Mouse (Mus musculus): ENCODE measurements around the gene Lsm7.

Gene Lsm7

DNA sequence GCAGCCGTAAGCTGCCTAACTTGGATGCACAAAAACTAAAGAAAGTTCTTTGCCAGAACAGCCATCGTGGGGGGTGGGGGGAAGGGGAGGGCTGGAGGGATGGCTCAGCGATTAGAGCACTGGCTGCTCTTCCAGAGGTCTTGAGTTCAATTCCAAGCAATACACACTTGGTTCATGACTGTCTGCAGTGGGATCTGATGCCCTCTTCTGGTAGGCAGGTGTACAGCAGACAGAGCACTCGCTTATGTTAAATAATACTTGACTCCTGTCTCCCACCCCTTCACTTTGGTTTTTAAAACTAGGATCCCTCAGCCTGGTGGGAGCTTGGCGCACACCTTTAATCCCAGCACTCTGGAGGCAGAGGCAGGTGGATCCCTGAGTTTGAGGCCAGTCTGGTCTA lies 21.0 kb upstream of the Lsm7 start:
- peak; percentile 74 to 80 for DNase-seq

DNA sequence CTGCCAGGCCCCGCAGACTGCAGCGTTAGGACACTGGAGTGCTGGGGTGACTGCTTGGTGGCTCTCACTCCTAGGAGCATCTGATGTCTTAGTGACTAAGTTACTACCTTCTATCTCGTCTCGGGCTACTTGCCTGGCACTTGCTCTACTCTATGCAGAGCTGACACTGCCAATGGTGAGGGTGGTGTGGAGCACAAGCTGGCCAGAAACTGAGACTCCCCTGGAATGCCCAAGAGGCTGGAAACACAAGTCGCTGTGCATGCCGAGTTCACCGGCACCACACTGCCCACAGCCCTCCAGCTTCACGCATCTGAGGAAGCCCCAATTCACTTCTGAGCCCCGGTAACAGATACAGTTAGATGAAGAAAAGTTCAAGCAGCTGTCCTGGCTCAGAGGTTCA lies 19.0 kb upstream of the Lsm7 start:
- DNase-seq = no peak

DNA sequence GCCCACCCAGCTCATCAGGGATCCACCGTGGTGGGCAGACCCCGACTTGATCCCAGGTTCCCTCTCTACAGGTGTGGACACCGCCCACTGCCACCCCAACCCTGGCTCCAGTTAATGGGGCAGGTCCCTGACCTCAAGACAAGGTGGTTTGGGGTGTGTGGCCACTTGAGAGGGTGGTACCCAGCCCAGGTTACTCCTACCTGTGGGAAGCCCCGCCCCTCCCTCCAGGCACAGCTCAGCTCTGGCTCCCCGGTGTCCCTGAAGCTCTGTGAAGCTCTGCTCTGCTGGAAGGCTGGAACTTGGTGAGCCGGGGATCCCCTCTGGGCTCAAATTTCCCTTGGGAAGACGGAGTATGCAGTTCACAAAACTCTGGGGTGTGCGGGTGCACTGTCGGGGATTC lies 16.6 kb upstream of the Lsm7 start, which contains the start of gene Tmprss9:
TSS of gene Tmprss9 (plus strand) at position 268 of the 400 bp plus-strand sequence.
- DNase-seq = no peak

DNA sequence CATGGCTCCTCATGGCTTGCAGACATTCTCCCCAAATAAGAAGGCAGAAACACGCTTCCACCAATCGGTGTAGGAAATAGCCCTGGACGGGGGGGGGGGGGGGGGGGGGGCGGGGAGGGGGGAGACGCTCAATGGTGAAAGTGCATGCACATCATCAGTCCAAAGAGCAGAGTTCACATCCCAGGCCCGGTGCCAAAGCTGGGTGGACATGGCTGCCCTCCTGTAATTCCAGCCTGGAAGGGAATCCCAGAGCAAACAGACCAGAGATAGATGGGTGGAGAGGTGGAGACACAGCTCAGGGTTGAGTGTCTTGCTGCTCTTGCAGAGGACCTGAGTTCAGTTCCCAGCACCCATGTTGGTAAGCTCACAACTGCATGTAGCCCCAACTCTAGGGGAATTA lies 16.0 kb upstream of the Lsm7 start:
- no peak for DNase-seq

DNA sequence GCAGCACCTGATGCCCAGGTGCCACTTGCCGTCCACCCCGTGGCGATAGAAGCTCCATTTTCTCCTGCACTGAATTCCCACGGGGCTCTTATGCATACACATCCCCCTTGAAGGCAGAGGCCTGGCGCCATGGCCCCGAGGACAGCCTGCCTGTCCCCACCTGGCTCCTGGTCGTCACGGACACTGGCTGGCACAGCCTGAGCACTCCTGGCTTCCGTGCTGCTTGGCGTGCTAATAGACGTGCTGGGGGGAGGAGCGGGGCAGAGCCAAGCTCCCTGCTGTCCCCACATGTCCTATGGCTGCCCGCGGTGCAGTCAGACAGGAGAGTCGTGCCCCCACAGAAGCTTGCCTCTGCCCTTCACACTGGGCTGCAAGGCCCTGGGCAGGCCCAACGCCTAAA lies 9.4 kb upstream of the Lsm7 start:
- peak; percentile 75 to 80 for DNase-seq

DNA sequence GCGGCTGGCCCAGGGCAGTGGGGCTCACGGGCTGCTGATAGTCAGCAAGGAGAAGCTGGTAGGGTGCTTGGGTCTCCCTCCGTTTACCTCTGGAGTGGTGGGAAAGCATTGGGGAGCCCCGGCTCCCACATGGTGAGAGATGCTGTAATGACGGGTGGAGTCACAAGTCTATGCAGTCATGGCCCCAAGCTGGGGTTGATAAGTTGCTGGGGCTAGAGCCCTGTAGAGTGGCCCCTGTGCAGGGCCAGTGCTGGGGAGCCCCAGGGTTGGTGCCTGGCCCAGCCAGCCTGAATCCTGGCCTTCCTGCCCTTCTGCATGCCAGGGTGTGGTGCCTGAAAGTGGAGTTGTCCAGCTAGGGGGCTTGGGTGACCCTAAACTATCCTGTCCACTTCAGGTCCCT lies 7.3 kb upstream of the Lsm7 start:
- no peak for DNase-seq

DNA sequence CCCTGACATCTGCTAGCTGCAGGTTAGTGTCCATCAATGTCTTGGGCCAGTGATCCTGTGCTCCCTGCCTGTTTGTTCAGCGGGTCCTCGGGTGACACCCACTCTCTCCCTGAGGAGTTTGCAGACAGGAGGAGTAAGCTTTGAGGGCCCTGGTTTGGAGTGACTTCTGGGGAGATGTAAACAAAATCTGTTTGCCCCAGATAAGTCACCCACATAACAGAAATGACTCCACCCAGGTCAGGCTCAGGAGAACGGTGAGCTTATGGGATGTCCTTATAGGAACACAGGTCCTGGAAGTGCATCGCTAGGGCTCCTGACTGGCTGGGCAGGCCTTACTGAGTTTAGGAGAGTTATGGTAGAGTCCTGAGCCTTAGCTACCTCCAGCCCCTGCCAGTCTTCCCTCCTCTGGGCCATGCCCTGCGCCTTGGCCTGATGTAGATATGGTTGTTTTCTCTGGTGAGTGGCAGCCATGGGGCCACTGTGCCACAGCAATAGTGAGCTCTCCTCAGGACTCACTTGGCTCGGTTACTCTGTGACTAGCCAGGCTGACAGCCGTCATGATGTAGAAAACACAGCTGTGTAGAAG lies 3.4 kb upstream of the Lsm7 start:
- no peak for DNase-seq

DNA sequence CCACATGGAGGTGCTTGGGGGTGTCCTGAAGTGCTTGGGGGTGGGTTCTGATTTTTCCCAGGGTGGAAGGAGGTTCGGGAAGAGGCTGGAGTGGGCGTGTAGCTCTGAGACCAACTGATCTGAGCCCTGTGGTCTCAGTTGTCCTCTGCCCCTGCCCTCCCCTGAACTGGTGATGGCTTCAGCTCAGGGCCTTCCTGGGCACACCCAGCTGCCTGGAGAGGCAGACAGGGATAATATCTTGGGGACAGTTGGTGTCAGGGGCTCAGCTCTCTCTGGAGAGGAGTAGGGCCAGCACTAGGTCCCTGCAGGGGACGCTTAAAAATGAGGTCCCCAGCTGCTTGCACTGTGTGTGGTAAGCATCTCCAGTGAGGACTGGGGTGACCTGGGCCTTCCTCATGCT lies 2.8 kb upstream of the Lsm7 start:
- no peak for DNase-seq

DNA sequence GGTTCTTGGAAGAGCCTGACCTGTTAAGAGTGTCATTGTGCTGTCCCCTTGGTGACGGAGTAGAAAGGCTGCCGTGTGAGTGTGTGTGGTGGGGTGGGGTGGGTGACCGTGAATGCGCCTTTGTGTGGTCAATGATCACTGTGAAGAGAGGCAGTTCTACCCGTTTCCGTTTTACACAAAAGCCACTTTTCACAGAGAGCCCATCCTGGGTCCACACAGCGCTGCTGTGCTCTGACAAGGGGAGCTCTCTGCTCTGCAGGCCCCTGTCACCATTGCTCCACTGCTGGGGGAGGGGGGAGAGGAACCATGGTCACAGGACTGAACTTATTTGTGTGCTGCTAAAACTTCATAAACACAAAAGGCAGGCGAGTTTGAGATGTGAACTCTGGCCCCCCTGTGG lies 2.4 kb upstream of the Lsm7 start:
- no peak for DNase-seq

DNA sequence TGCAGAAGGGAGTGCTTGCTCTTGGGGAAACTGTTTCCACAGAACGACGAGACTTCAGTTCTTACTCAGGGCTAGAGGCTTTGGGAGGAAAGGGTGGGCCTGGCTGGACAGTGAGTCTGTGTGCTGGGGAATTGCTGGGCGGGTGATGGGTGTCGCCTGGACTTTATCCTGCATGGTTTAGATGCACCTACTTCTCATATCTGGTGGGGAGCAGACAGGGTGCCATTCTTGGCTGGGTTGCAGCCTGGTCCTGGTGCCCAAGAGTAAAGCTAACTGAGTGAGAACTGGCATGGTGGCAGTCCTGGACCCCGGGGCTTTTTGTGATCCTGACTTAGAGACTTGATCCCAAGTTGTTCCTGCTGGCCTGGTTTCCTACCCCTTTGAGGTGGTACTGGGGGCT lies 1.9 kb upstream of the Lsm7 start:
- DNase-seq = no peak

DNA sequence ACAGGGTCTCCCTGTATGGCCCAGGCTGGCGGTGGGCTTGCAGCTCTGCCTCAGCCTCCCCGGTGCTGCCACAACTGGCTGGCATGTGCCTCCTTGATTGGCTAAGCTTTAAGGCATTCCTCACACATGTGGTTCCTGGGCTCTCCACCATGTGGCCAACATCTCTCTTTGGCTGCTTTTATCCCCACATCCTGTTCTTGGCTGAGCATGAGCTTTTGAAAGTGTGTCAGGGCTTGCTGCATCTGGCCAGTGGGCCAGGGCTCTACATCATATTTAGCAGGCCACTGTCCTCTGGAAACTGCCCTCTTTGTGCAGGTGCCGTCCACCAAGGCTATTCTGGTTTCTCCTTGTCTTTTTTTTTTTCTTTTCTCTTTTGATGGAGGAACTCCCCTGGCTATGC lies 1.3 kb upstream of the Lsm7 start:
- no peak for DNase-seq

DNA sequence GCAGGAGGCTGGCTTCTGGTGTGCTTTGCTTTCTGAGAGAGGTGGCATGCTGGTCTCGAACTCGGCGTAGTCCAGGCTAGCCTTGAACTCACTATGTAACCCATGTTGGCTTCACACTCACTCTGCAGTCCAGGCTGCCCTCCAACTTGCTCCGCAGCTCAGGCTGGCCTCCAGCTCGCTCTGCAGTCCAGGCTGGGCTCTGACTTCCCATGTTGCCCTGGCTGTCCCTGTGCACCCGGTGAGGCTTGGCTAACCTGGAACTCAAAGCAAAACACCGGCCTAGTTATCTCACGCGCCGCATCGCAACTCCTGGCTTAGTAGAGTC lies 702 bp upstream of the Lsm7 start:
- DNase-seq = peak; percentile 62 to 69

DNA sequence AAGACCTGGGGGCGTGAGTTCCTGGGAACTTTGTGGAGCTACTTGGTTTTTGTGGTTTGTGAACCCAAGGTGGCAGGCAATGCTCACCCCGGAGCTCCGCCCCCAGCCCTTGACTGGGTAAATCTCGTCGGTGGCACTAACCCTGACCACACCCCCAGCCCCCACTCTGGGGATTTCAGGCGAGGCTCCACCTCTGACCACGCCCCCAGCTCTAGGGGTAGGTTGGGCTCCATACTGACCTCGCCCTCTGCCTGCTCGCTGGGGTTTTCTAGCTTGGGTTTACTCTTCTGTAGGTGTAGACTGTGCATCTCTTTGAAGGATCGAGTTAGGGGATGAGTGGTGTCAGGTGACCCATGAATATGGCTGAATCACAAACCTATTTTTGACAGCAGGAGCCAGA lies 6.4 kb downstream of the Lsm7 start:
- DNase-seq = no peak

DNA sequence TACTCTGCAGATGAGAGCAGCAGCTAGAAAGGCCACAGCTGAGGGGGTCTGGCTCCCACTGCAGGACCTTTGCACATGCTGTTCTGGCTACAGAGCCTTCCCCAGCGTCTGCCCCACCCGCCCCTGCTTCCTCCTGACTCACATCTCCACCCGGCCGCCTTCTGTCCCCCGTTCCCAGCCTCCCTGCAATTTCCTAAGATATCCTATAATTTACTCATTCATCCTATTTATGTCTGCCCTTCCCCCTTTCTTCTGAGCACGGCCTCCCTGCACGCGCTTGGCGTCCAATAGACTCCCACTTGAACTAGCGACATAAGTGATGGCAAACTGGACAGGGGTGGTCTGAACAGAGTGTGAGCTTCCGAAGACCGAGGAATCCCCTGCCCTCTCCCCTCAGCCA lies 9.3 kb downstream of the Lsm7 start:
- DNase-seq = no peak

DNA sequence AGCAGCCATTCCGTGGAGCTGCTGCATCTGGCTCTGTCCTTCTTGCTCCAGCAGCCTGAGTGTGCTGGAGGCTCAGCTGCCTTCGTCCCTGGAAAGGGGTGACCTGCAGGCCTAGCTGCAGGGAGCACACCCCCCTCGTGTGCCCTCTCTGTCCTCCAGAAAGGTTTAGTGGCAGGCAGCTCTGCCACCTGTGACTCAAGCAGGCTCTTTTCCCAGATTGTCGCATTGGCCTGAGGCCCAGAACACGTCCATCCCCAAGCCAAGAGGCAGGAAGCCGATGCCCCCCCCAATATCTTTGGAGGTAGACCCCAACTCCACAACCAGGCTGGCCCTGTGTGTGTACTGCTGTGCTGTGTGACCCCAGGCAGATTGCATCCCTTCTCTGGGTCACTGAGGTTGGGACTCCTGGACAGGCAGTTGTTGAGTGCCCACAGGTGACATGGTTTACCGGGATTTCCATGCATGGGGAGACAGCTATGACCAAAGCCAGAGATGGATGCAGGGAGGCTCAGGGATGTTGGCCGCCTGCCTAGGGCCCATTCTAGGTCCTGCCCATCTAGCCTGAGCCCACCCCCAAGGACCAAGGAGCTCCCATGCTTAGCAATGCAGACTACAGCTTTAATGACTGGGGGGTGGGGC lies 9.8 kb downstream of the Lsm7 start:
- peak in 1 of 2 experiments; percentile 44 for DNase-seq

DNA sequence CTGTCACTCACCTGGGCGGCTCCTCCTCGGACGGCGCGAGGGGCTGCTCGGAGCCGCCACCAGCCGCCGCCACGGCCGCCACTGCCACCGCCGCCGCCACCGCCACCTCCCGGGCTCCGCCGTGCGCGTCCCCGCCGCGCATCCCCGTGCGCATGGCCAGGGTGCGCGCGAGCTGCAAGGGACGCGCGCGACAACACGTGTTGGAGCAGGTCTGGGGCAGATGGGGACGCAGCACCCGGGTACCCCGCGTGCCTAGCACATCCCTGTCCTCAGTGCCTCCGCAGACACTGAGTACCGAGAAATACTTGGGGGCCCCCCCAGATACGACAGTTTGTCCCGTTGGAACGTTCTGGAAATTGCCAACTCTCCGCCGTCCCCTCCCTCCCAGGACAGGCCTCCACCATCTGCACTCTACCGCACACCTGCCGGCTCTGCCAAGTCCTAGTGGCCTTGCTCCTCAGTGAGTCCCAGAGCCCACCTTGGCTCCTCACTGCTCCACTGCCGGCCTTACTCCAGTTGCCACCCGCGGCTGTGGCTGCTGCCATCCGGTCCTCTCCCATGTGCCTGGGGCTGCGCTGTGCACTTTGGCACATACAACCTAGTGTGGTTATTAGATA lies 11.0 kb downstream of the Lsm7 start, which contains the start of gene Lingo3:
TSS of gene Lingo3 (minus strand) at position 109 of the 617 bp plus-strand sequence.
- peak; percentile 78 to 82 for DNase-seq

DNA sequence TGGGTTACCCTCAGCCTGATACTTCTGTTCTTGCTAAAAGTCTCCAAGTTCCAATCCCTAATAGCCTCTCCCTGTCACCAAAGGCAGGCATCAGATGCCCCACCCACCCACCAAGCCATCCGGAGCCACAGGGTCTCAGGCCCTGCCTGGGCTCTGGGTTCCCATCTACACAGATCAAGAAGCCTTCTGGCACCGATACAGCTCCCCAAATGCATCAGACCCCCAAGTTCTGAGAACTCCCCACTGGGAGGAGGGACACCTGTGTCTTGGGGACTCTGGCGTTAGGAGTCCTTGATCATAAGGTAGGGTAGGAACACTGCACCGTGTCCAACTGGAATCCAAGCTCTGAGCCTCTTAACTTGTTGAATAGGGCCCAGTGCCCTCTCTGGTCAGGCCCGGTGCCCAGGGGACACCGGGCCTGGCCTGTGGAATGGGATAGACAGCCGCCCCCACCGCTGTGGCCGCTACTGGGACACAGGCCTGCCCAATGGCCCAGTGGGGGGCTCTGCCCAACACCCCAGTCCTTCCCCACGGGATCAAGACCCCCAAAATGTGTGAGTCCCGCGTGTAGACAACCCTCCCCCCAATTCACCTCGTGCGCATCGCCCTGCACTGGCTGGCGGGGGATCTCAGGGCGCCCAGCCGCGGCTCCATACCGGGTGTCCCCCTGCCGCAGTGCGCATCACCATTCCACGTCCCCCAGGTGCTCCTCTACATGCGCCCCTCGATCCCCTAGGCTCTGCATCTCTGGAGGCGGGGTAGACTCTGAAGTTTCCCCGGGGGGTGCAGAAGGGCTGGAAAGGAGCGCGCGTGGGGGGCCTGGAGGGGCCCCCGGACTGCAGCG lies 11.7 kb downstream of the Lsm7 start:
- DNase-seq = no peak

DNA sequence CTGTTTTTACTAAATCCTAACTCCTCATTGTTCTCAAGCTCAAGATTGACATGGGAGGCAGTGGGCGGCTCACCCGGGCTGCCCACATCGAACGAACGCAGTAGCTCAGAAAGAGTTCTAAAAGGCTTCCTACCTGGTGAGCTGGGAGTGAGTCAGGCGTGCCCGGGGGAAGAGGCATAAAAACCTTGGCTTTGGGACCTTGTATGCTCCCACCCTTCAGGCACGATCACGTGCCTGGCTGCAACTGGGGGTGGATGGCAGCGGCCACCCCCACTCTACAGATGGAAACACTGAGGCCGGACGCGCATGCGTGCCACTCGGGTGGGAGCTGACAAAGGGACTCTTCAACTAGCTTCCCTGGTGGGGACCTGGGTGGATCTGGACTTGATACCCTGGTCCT lies 12.7 kb downstream of the Lsm7 start:
- DNase-seq = no peak

DNA sequence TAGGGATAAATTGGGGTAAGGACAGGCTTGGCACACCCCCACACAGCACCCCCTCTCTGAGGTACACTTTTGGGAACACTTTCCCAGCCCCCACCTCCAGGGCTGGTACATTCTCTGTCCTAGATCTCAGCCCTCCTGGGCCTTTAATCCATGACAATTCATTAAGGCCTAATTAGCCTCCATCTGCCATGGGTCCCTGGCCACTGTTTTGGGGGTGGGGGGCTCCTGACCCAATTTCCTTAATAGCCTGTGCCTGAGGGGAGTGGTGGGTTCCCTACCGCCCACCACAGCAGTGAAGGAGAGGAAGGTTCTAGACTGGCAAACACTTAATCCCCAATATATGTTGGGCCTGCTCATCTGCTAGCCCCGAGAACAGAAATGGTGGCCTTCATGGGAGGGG lies 13.3 kb downstream of the Lsm7 start:
- DNase-seq = no peak

DNA sequence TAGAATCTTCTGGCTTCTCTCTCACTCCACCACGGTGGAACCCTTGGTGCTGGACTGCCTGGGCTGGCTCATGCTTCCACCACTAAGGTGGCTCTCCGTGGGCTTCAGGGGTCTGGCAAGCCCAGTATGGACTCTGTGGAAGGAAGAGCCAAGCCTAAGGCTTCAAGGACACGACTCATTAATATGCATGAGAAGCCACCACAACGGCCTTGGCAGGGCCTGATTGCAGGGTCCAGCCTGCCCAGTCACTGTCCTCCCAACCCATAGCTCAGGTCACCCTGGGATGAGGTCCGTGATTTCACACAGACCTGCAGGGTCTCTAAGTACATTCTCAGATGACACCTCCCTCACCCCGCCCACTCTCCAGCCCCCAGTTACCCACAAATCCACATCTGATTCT lies 15.2 kb downstream of the Lsm7 start:
- no peak for DNase-seq

DNA sequence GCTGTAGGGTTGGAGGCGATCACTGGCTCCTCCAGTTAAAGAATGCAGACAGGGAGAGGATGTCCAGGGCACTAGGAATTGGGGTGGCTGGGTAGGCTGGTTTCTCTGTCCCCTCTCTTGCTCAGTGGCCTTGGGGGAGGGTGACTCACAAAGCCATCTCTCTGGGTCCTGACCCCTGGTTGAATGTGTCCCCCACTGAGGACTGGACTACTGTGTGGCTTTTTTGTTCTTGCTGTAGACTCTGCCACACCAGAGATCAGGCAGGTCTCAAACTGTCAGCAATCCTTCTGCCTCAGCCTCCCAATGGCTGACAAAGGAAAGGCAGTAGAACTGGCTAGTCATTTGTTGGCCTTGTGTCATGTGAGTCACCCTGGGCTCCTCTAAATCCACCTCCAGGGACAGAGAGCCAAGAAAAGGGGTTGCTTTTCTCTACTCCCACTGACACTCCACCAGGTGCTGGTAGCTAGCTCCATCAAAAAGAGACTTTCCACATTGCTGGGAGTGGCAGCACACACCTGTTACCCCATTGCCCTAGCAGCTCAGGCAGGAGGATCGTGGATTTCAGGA lies 16.6 kb downstream of the Lsm7 start:
- DNase-seq = no peak

DNA sequence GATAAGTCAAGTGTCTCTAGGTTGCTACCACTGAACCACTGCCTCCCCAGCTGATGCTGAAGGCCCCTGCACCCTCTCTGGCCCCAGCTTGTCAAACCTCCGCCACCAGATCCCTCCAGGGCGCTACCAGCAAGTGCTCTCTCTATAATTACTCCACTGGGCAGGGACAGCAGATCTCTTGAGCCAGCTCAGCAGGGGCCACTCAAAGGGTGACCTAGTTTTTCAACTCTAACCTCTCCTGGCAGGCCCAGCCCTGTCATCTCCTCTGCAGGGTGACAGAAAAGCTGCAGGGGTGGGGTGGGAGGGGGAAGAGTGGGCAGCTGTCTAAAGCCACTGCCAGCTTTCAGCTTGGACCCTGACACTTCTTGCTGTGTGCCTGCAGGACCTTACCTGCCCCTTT lies 17.2 kb downstream of the Lsm7 start:
- DNase-seq = peak; percentile 68 to 73

DNA sequence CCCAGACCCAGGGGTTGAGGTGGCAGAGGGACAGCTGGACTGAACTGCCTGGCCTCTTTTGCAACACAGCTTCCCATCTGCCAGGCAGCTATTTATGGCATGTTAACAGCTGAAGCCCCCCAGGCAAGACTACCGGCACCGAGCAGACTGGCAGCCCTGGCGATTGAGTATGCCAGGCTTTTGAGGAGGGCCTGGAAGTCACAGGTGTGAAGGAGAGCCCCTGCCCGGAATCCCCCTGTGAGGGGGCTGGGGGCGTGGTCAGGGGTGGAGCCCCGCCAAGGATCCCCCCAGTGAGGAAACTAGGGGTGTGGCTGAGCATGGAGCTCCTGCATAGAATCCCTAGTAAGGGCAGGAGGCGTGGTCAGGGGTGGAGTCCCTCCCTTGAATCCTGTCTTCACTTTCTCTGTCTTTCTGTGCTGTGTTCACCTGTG lies 18.0 kb downstream of the Lsm7 start:
- DNase-seq = peak in 1 of 2 experiments; percentile 51

Measured in cerebellum, postnatal 36 days (tissue).